Mouse (Mus musculus) ES-Bruce4 (cell line): ENCODE measurements around the gene B3gnt2.

Experiments used
- CTCF ChIP-seq: IDR thresholded peaks from one replicate; pipeline ENCODE4 v1.8.1; 2011; ENCODE audit warnings: low read depth, low read length
- EP300 ChIP-seq: IDR thresholded peaks from 2 replicates; pipeline ENCODE4 v1.6.1; 2011; ENCODE audit warnings: low read depth, low read length; ENCODE audit not compliant: insufficient read depth
- POLR2A ChIP-seq: IDR thresholded peaks from one replicate; pipeline ENCODE4 v1.8.1; 2011; ENCODE audit warnings: low read length; ENCODE audit not compliant: insufficient read depth

DNA sequence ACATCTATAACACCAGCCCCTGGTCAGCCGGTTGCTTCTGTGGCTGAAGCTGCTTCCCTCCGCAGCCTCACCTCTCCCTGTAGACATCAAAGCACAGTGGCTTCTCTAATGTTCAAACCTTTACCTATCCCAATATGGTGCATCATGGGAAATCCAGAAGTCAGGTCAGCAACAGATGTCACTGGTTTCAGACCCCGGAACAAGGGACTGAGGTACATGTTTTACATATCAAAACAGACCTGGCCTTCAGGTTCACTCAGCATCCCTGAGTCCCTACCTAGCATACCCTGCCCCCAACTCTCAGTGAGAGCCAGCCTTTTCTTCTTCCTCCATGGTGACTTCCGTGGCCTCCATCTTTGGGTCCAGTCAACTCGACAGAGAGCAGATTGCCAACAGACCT, 61.8 kb downstream of the B3gnt2 start:
- TF ChIP-seq CTCF (no peak), EP300 (no peak), POLR2A (no peak)
